Mouse (Mus musculus) megakaryocyte-erythroid progenitor cell, adult 5-6 weeks (primary cell): ENCODE measurements at regions not wholly inside any gene's neighbourhood (a gene's known extent, or its start where the extent isn't known, plus 50 kb on each side); places are given as distances from the start of the nearest gene placed in this dataset.

Experiments used
- ATAC-seq: replicated peaks from 2 replicates; pipeline ENCODE4 v1.8.0; 2016; ENCODE audit warnings: mild to moderate bottlenecking, inconsistent platforms; ENCODE audit not compliant: severe bottlenecking, poor library complexity, low FRiP score, low TSS enrichment

DNA sequence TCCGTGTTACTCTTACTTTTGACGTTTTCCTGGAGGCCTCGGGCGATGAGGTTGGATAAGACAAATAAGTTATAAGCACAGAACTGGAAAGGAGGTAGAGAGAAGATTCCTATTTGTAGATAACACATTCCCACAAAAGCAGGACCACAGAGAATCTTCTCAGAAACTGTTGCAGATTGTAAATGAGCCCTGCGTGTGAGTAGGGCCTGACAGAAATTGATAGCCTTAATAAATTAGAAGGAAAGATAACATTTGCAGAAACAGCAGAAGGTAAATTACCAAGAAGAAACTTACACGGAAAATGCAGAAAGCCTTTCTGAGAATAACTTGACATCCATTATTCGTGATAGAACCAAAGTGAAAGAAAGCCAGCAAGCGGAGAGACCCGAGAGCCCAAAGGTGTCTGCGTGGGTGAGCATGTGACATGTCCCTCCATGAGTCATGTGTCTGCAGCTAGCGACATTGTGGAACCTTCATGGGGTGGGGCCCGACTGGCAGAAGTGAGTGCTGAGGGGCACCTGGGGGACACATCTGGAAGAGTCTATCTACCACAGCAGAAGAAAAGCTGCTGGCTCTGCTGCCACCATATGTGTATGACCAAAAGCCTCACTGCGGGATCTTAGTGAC is 52.5 kb upstream of the Adtrp start:
- ATAC-seq: no peak

DNA sequence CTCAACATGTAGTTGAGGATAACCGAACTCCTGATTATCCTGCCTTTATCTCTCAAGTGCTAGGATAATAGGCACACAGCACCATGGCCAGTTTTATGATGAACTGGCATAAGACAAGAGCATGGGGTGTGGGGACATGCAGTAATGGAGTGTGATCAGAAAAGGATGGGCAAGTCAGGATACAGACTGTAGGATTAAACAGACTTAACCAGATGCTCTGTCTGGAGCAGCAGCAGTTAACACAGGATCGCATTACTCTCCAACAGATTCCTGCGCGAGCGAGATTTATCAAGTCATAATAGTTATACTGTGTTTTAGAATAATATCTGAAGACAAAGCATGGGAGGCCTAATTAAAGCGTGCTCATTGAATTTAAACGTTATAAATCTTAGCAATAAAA is 51.8 kb upstream of the Adtrp start:
- no peak for ATAC-seq

DNA sequence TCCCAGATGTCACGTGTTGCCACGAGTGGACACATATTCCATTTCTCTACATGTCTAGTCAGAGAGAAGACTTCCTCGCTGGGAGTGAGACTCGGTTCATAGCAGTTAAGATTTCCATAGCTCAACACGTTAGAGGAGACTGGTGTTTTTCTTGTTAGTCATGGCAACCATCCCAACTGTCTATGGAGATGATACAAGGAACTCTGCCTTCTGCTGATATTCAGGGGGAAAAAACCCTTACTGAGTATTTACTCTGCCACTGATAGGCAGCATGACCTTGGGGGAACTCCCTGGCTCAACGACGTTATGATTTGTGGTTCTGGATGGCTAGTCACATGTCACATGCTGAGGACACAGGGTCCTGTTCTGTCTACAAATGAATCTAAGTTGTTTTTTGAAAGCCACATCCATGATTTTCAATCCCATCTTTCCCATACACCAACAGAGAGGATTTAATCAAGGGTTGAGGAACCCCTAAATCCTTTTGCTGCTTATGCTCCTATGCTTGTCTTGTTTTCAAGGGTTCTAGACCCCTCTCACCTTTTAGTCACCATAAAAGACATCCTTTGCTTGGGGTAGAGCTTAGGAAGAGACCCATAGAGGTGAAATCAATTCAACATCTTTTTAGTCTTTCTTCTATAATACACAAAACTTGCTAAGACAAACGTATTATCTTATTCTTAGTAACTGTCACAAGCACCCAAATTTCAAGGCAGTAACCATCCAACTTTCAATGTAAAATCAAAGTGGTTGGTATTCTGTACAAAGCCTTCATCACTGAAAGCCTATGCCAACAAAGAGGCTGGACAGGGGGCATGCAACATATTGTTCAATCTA is 50.2 kb upstream of the Adtrp start:
- ATAC-seq: no peak
